Mouse (Mus musculus) cerebellum, adult 2 months (tissue): ENCODE measurements around the gene Sord.

Experiments used
- CTCF ChIP-seq: fragments of 200-500 bp; IDR thresholded peaks from 2 replicates; pipeline ENCODE4 v1.5.1; 2011; ENCODE audit warnings: low read depth, mild to moderate bottlenecking, control low read depth, low read length, moderate library complexity, borderline replicate concordance; ENCODE audit not compliant: insufficient read depth
- POLR2A ChIP-seq: fragments of 200-500 bp; IDR thresholded peaks from 2 replicates; pipeline ENCODE4 v1.6.1; 2011; ENCODE audit warnings: low read length, control low read depth, borderline replicate concordance; ENCODE audit not compliant: insufficient read depth

DNA sequence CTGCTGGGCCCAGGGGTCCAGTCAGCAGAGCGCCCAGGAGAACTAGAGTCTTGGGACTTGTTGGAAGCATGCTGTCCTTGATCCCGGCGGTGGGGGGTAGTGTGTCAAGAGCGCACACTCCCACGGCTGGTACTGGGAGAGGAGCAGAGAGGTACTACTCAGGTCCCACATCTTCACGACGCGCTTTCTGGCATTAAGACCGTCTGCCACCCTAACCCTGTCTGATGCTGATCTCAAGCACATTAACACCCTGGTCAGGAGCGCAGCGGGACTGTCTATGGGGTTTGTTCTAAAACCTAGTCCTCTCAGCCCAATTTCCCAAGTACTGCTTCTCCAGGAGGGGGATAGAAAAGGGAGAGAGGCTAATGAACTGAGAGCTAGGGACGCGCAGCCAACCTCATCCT lies 63.5 kb downstream of the Sord start, which contains the start of gene Duox2:
- TF ChIP-seq CTCF (no peak), POLR2A (no peak)
